Comparison of ENCODE assay signal across 9 mouse cellular contexts in the genomic region with DNA sequence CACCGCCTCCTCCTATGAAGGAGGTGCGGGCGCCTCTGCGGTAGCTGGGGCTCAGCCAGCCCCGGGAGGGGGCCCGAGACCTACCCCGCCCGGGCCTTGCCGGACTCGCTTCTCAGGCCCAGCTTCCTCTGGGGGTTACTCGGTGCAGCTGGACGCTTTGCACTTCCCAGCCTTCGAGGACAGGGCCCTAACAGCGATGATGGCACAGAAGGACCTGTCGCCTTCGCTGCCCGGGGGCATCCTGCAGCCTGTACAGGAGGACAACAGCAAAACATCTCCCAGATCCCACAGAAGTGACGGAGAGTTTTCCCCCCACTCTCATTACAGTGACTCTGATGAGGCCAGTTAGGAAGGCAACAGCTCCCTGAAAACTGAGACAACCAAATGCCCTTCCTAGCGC. TPM values are rescaled to one million over a fixed set of nuclear protein-coding genes. Genes with fewer than 3 reads are reported as not detected.
DNase-seq lines count a peak whose midpoint lies in the region; ATAC-seq lines count a peak whose summit lies in the region.
"Had no signal": no experiment of that assay in that cellular context is flagged by ENCODE, and none has a peak within 500 bp of the region (broad histone marks: within the 10 kb centered on the region; RNA-seq: fewer than 3 reads in every experiment).

No protein-coding gene starts in this region.

- no peak for DNase-seq in liver, embryonic 11.5 days (ENCODE audit: low spot score)
- no peak for DNase-seq in liver
- peak; percentile 37 for DNase-seq in forebrain, embryonic 10.5 days (ENCODE audit: extremely low spot score, low spot score)
- no peak for DNase-seq in thymus, adult 18-20 months
- no peak for DNase-seq in kidney, adult 18-20 months
- DNase-seq in urinary bladder, postnatal 36 days (ENCODE audit: low spot score in 2 of 2) = no peak
- DNase-seq: thymus, postnatal 14 days had no signal

- peak overlapping the region; percentile 68 for H3K4me2 ChIP-seq in liver, embryonic 11.5 days
- H3K4me2 ChIP-seq in intestine, embryonic 15.5 days (replicated peaks) = peak overlapping the region; percentile 86
- peak overlapping the region; percentile 77 for H3K4me2 ChIP-seq in neural tube, embryonic 12.5 days (replicated peaks)

- no peak for ATAC-seq in liver, embryonic 11.5 days (replicated peaks; ENCODE audit: low FRiP score)
- ATAC-seq in intestine, embryonic 15.5 days = no peak
- ATAC-seq in neural tube, embryonic 12.5 days (ENCODE audit: low FRiP score, low read depth) = peak; percentile 3; the same call in 1 of the 2 replicates

- no peak overlapping the region for H3K27ac ChIP-seq in liver, embryonic 11.5 days (ENCODE audit: low read depth, low read length)
- H3K27ac ChIP-seq in forebrain, embryonic 10.5 days = no peak overlapping the region
- no peak overlapping the region for H3K27ac ChIP-seq in intestine, embryonic 15.5 days
- H3K27ac ChIP-seq in neural tube, embryonic 12.5 days = no peak overlapping the region

- 1% methylated on average over 19 of the region's 19 CpGs for WGBS in liver, embryonic 11.5 days
- WGBS in forebrain, embryonic 10.5 days = 0% methylated on average over 19 of the region's 19 CpGs
- 3% methylated on average over 19 of the region's 19 CpGs for WGBS in intestine, embryonic 15.5 days
- WGBS in neural tube, embryonic 12.5 days = under 1% methylated on average over 19 of the region's 19 CpGs

- peaks cover 80% of the 10 kb centered on the region for H3K27me3 ChIP-seq in liver, embryonic 11.5 days (replicated peaks; ENCODE audit: control insufficient read depth, insufficient read depth, low read length)
- peaks cover 92% of the 10 kb centered on the region for H3K27me3 ChIP-seq in forebrain, embryonic 10.5 days (ENCODE audit: poor library complexity, severe bottlenecking)
- peaks cover 62% of the 10 kb centered on the region for H3K27me3 ChIP-seq in intestine, embryonic 15.5 days (replicated peaks)
- peaks cover 77% of the 10 kb centered on the region for H3K27me3 ChIP-seq in neural tube, embryonic 12.5 days (replicated peaks)

- peaks cover 3% of the 10 kb centered on the region; the same call in 1 of the 2 replicates for H3K4me1 ChIP-seq in liver, embryonic 11.5 days (replicated peaks; ENCODE audit: control insufficient read depth, insufficient read depth, low read length)
- H3K4me1 ChIP-seq in forebrain, embryonic 10.5 days = peaks cover 40% of the 10 kb centered on the region
- peaks cover 27% of the 10 kb centered on the region for H3K4me1 ChIP-seq in intestine, embryonic 15.5 days (replicated peaks)
- H3K4me1 ChIP-seq in neural tube, embryonic 12.5 days = peaks cover 37% of the 10 kb centered on the region

- H3K36me3 ChIP-seq in liver, embryonic 11.5 days (ENCODE audit: control insufficient read depth, insufficient read depth, low read length) = no peaks in the 10 kb centered on the region
- no peaks in the 10 kb centered on the region for H3K36me3 ChIP-seq in forebrain, embryonic 10.5 days (replicated peaks)
- no peaks in the 10 kb centered on the region for H3K36me3 ChIP-seq in intestine, embryonic 15.5 days
- H3K36me3 ChIP-seq in neural tube, embryonic 12.5 days = no peaks in the 10 kb centered on the region

- no peak overlapping the region for H3K9ac ChIP-seq in liver, embryonic 11.5 days (ENCODE audit: low read depth, low read length)
- H3K9ac ChIP-seq in intestine, embryonic 15.5 days = 0 out of 2 replicates have a peak overlapping the region, but pooled peaks have one; percentile 11
- peak overlapping the region; percentile 17; the same call in 1 of the 2 replicates for H3K9ac ChIP-seq in neural tube, embryonic 12.5 days

- no peaks in the 10 kb centered on the region for H3K9me3 ChIP-seq in liver, embryonic 11.5 days (ENCODE audit: control insufficient read depth, low read length)
- no peaks in the 10 kb centered on the region for H3K9me3 ChIP-seq in forebrain, embryonic 10.5 days
- H3K9me3 ChIP-seq in intestine, embryonic 15.5 days = no peaks in the 10 kb centered on the region
- no peaks in the 10 kb centered on the region for H3K9me3 ChIP-seq in neural tube, embryonic 12.5 days

- peak overlapping the region; percentile 21; the same call in 1 of the 2 replicates for H3K4me3 ChIP-seq in liver, embryonic 11.5 days (ENCODE audit: low read depth, low read length)
- peak overlapping the region; percentile 54 for H3K4me3 ChIP-seq in forebrain, embryonic 10.5 days
- peak overlapping the region; percentile 43 for H3K4me3 ChIP-seq in intestine, embryonic 15.5 days (replicated peaks)
- H3K4me3 ChIP-seq in neural tube, embryonic 12.5 days = peak overlapping the region; percentile 39

RNA-seq across cellular contexts. Expression of a gene that starts 1.1 kb away (rescaled TPM):
- polyA plus RNA-seq in liver, embryonic 11.5 days (2014; fragmentation: Nextera tagmentation; extraction: Ambion mirVana) = not detected in 2 replicates
- not detected in 2 replicates for polyA plus RNA-seq in forebrain, embryonic 10.5 days (2016; fragmentation: Nextera tagmentation; extraction: Ambion mirVana)
- polyA plus RNA-seq in intestine, embryonic 15.5 days (2015; fragmentation: Nextera tagmentation; extraction: Ambion mirVana) = 8.6 and 8.7 TPM in 2 replicates
- polyA plus RNA-seq in neural tube, embryonic 12.5 days (2016; fragmentation: Nextera tagmentation; extraction: Ambion mirVana) = 4.8 and 8.4 TPM in 2 replicates
